Mouse (Mus musculus) limb, embryonic 14.5 days (tissue): Measurements from ENCODE around the gene Sptbn1. TPM values are rescaled to one million over a fixed set of nuclear protein-coding genes. Genes with fewer than 3 reads are reported as not detected.

ENCODE experiments used
- ATAC-seq: fragments of 200-750 bp; cut with Nextera tagmentation; 2 replicates; pipeline ENCODE4 v1.8.0; 2017; ENCODE audit warnings: low read depth, moderate number of reproducible peaks, moderate TSS enrichment; ENCODE audit not compliant: low FRiP score
- DNase-seq: peaks from one replicate; pipeline ENCODE4 v3.0.0-alpha.2; 2015; ENCODE audit warnings: low spot score
- H3K27ac ChIP-seq: fragments of 300-500 bp; sonication (generic); replicated peaks from 2 replicates; pipeline ENCODE4 v1.5.1; 2014; ENCODE audit warnings: low read depth, mild to moderate bottlenecking, low read length, moderate library complexity, mixed read lengths
- H3K27me3 ChIP-seq: fragments of 300-500 bp; sonication (generic); 2 replicates; pipeline ENCODE4 v1.6.1; 2014; ENCODE audit warnings: low read length, mixed read lengths; ENCODE audit not compliant: control insufficient read depth, insufficient read depth
- H3K36me3 ChIP-seq: fragments of 300-500 bp; sonication (generic); 2 replicates; pipeline ENCODE4 v1.6.1; 2014; ENCODE audit warnings: mild to moderate bottlenecking, low read length, moderate library complexity, mixed read lengths; ENCODE audit not compliant: control insufficient read depth, insufficient read depth
- H3K4me1 ChIP-seq: fragments of 300-500 bp; sonication (generic); 2 replicates; pipeline ENCODE4 v1.6.1; 2014; ENCODE audit warnings: antibody characterized with exemption, low read length, mixed read lengths; ENCODE audit not compliant: control insufficient read depth, insufficient read depth
- H3K4me2 ChIP-seq: fragments of 300-500 bp; sonication (generic); replicated peaks from 2 replicates; pipeline ENCODE4 v1.6.1; 2014; ENCODE audit warnings: low read depth, mild to moderate bottlenecking, low read length, moderate library complexity; ENCODE audit not compliant: severe bottlenecking
- H3K4me3 ChIP-seq: fragments of 300-500 bp; sonication (generic); replicated peaks from 2 replicates; pipeline ENCODE4 v1.5.1; 2014; ENCODE audit warnings: low read length
- H3K9ac ChIP-seq: fragments of 300-500 bp; sonication (generic); 2 replicates; pipeline ENCODE4 v1.6.1; 2014; ENCODE audit warnings: mild to moderate bottlenecking, low read depth, low read length, moderate library complexity; ENCODE audit not compliant: severe bottlenecking
- H3K9me3 ChIP-seq: fragments of 300-500 bp; sonication (generic); 2 replicates; pipeline ENCODE4 v1.6.1; 2016; ENCODE audit warnings: low read length; ENCODE audit not compliant: control insufficient read depth
- POLR2A ChIP-seq: fragments of 200-500 bp; IDR thresholded peaks from 2 replicates; pipeline ENCODE4 v1.8.0; 2012; ENCODE audit warnings: inconsistent platforms, mild to moderate bottlenecking, moderate library complexity, borderline replicate concordance; ENCODE audit not compliant: insufficient read depth, insufficient read length; ENCODE audit errors: extremely low read depth
- WGBS: fragments of 180-500 bp; shearing (Covaris S2); extraction: QIAGEN DNeasy Blood & Tissue Kit; methylation state at CpG from one replicate; pipeline ENCODE4 v1.1.7; 2014; 5-methylcytosine and 5-hydroxymethylcytosine counted together
- polyA plus RNA-seq, 2 experiments: library from polyadenylated mRNA; depleted of rRNA in 1 of 2; stranded (reverse) in 1 of 2; unstranded in 1 of 2; fragments of >200 nt; fragmentation: Nextera tagmentation in 1 of 2; extraction: Ambion mirVana in 1 of 2; gene quantifications; 2 replicates each; pipeline versions ENCODE4 v1.2.1 to v1.2.3; 2012 to 2014

The Sptbn1 gene
- polyA plus RNA-seq, 2 experiments, result 101 to 120 TPM

DNA sequence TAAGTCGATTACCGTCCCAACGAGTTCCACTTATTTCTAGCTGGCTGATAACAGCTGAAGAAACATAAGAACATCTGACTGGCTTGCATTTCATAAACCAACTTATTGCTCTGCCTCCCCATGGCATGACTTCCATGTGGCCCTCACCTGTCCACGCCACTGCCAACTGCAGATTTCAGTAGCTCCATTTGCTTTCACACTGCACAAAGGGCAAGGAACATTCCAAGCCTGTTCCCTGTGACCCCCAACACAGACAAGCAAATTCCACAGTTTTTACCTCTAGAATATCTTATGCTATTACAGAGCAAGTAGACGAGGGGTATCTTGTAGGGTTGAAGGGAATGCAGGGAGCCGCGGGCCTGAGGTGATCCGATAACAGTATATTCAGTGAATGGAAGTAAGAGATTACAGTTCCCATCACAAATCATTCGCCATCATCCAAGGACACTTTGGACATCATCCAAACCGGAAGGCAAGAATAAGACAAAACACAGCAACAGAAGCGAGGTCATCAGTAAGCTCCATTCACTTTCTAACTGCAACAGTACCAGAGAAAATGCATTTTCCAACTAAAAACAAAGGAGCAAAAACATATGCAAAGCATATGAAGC is 16.6 kb downstream of the Sptbn1 start:
- Histone ChIP-seq H3K4me2 (no peak overlapping the region), H3K27ac (no peak overlapping the region), H3K27me3 (no peaks in the 10 kb centered on the region), H3K36me3 (no peaks in the 10 kb centered on the region), H3K4me1 (peaks cover 4% of the 10 kb centered on the region), H3K9me3 (no peaks in the 10 kb centered on the region), H3K9ac (no peak overlapping the region), H3K4me3 (no peak overlapping the region)
- ATAC-seq (peak; percentile 41; the same call in 1 of the 2 replicates), DNase-seq (no peak)
- no peak for TF ChIP-seq POLR2A
- 91% methylated on average over 11 of the region's 11 CpGs for WGBS

DNA sequence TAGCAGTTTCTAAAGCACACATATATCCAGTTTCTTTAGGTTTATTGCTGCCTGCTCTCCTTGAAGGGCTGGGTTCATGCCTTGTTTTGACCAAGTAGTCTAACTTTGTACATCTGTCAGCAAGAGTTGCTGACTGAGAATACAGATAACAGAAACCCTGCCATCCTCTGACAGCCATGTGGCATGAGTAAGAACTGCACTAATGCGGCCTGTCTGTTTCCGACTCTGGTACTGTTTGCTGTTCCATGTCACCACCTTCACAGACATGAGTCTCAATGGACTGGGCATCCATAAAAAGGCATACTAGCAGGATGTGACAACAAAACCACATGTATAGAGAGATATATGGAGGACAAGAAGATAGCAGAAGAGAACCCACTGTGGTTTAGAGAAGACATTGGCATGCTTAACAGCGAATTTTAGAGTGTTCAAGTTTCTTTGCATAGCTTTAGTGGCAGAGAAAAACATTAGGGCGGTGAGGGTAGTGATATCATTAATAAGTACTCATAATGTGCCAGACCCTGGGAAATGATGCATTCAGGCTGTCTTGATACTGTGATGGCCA is 18.4 kb downstream of the Sptbn1 start:
- Histone ChIP-seq H3K4me1 (peaks cover 4% of the 10 kb centered on the region), H3K27ac (no peak overlapping the region), H3K4me3 (no peak overlapping the region), H3K27me3 (no peaks in the 10 kb centered on the region), H3K36me3 (no peaks in the 10 kb centered on the region), H3K9me3 (no peaks in the 10 kb centered on the region), H3K9ac (no peak overlapping the region), H3K4me2 (no peak overlapping the region)
- ATAC-seq (no peak), DNase-seq (no peak)
- TF ChIP-seq POLR2A, result no peak
- whole genome bisulfite sequencing, result 86% methylated on average over 4 of the region's 4 CpGs

DNA sequence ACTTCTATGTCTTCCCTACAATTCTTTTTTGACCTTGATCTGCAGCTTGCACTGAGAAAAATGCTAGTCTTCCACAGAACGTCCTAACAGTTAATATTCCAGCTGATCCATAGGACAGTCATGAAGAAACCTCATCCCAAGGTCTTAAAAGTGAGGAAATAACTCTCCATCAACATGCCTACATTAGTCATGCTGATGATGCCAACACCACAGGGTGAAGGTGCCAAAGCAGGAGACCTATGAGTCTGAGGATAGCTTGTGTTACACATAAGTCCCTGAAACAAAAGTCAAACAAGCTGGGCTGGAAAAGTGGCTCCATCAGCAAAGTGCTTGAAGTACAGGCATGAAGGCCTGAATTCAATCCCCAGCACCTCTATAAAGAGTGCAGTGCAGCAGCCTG is 20.9 kb downstream of the Sptbn1 start:
- H3K27me3 ChIP-seq, result no peaks in the 10 kb centered on the region
- ATAC-seq (no peak), DNase-seq (no peak)
- no peak for TF ChIP-seq POLR2A
- peaks cover 10% of the 10 kb centered on the region for H3K4me1 ChIP-seq
- no peak overlapping the region for H3K27ac ChIP-seq
- H3K9me3 ChIP-seq, result no peaks in the 10 kb centered on the region
- WGBS, result 73% methylated on average over 1 of the region's 1 CpGs
- no peaks in the 10 kb centered on the region for H3K36me3 ChIP-seq
- H3K4me3 ChIP-seq, result no peak overlapping the region
- no peak overlapping the region for H3K9ac ChIP-seq
- H3K4me2 ChIP-seq, result no peak overlapping the region

DNA sequence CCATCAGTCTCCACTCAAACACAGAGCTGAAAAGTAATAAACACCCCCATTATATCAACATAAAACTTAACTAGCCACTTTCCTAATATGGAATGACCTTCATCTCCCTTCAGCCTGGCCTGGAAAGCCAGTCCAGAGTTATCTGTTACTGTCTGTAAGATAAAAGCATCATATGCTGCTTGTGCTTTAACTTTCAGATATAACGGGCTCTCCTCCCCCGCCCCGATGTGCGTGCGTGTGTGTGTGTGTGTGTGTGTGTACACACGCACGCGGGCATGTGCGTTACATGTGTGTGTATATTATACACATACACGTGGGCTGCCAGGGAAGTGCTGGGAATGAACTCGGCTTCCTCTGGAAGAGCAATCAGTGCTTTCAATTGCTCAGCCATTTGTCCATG is 21.8 kb downstream of the Sptbn1 start:
- no peak overlapping the region for H3K9ac ChIP-seq
- no peak overlapping the region for H3K4me3 ChIP-seq
- no peak overlapping the region for H3K4me2 ChIP-seq
- TF ChIP-seq POLR2A, result no peak
- no peaks in the 10 kb centered on the region for H3K27me3 ChIP-seq
- H3K27ac ChIP-seq, result no peak overlapping the region
- H3K9me3 ChIP-seq, result no peaks in the 10 kb centered on the region
- WGBS, result 86% methylated on average over 11 of the region's 11 CpGs
- H3K4me1 ChIP-seq, result peaks cover 10% of the 10 kb centered on the region
- DNase-seq (no peak), ATAC-seq (no peak)
- H3K36me3 ChIP-seq, result no peaks in the 10 kb centered on the region

DNA sequence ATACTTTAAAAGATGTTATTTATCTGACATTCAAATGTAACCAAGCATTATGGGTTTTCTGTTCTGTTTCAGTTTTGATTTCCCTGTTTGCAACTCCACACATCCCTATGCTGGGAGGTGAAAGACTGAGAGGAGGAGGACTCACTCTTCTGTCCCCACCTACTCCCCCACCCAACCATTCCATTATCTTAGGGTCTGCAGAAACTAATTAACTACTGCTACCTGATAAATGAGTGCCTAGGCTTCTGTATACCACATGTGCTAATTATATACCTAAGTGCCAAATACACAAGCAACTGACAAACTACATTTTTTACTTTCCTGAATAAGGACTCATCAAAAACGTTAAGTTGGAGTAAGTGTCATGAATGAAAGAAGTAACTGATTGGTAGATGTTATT is 23.8 kb downstream of the Sptbn1 start:
- no peak for TF ChIP-seq POLR2A
- H3K27me3 ChIP-seq, result no peaks in the 10 kb centered on the region
- H3K9ac ChIP-seq, result no peak overlapping the region
- H3K4me1 ChIP-seq, result peaks cover 6% of the 10 kb centered on the region
- no peak overlapping the region for H3K4me2 ChIP-seq
- H3K27ac ChIP-seq, result no peak overlapping the region
- H3K36me3 ChIP-seq, result no peaks in the 10 kb centered on the region
- no peaks in the 10 kb centered on the region for H3K9me3 ChIP-seq
- WGBS, result 62% methylated on average over 1 of the region's 1 CpGs
- ATAC-seq, result no peak
- DNase-seq, result no peak
- H3K4me3 ChIP-seq, result no peak overlapping the region
